Mouse (Mus musculus) c-Kit-negative CD71-positive TER-119-positive erythroid progenitor cells, embryonic 14.5 days (primary cell): Measurements from ENCODE around the gene Olfr750.
A peak's percentile ranks its signal among the peaks of the same experiment; 100 is the strongest.

ENCODE experiments used
- DNase-seq: peaks from one replicate; pipeline ENCODE4 v3.0.0-alpha.2; 2013; ENCODE audit warnings: low read depth, low spot score

Olfr750 gene

GRCm38 (mm10) chr14:51027387-51028155 lies 46.7 kb downstream of the Olfr750 start:
- no peak for DNase-seq

GRCm38 (mm10) chr14:51026391-51027133 lies 47.7 kb downstream of the Olfr750 start:
- DNase-seq, result peak; percentile 53

DNA sequence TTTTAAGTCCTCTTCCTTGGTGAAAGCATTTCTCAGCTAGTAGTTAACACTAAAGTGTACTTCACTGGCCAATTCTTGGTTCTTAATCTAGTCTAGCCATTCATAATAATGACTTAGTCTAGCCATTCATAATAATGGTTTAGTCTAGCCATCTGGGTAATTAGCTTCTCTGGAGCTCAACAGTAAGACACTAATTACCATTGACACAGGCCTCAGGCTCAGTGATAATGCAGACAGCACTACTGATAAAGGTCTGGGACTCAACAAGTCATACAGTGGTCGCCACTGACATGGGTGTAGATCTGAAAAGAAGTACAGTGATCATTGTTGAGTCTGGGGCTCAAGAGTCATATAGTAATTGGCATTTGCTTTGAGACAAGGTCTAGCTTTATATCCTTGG lies 49.4 kb downstream of the Olfr750 start:
- DNase-seq, result no peak

GRCm38 (mm10) chr14:51023457-51023856 lies 50.8 kb downstream of the Olfr750 start:
- no peak for DNase-seq

- no peak for DNase-seq
Observed at GRCm38 (mm10) chr14:51017256-51017655, 57.0 kb downstream of the Olfr750 start.
